Mouse (Mus musculus) yolk sac, embryonic 10.5 days (tissue): Measurements from ENCODE around the gene N4bp3.

Experiments
- DNase-seq: peaks from one replicate; pipeline ENCODE4 v3.0.0-alpha.2; 2017; ENCODE audit warnings: low spot score

The N4bp3 gene

GRCm38 (mm10) chr11:51595459-51596083 lies 55.1 kb downstream of the N4bp3 start:
- DNase-seq, result no peak

- DNase-seq, result no peak
These were observed 55.8 kb downstream of the N4bp3 start for GRCm38 (mm10) chr11:51594715-51595350.

- DNase-seq, result no peak
These were observed 56.8 kb downstream of the N4bp3 start for GRCm38 (mm10) chr11:51593849-51594248.

GRCm38 (mm10) chr11:51593368-51593767 lies 57.3 kb downstream of the N4bp3 start:
- DNase-seq, result no peak
